21 mouse cellular contexts compared by ENCODE assay signal in the genomic region with DNA sequence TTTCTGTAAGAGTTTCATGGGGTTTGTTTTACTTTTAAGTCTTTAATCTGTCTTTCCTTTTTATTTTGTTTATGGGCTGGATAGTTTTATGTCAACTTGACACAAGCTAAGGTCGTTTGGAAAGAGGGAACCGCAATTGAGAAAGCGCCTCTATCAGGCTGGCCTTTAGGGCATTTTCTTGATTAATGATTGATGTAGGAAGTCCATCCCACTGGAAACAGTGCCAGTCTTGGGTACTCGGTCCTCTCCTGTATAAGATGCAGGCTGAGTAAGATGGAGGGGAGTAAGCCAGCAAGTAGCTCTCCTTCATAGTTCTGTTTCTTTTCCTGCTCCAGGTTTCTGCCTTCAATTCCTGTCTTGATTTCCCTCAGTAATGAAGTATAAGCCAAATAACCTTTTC.
DNase-seq lines count a peak whose midpoint lies in the region; ATAC-seq and TF ChIP-seq lines count a peak whose summit lies in the region.
"Had no signal": no experiment of that assay in that cellular context is flagged by ENCODE, and none has a peak within 500 bp of the region (broad histone marks: within the 10 kb centered on the region; RNA-seq: fewer than 3 reads in every experiment).

No protein-coding gene starts in this region.

- H3K27me3 ChIP-seq in Patski = no peaks in the 10 kb centered on the region
- H3K27me3 ChIP-seq: embryonic facial prominence, embryonic 15.5 days; hindbrain, embryonic 13.5 days had no signal

- peak; percentile 56 for DNase-seq in adrenal gland, adult 2 months
- no peak for DNase-seq in adrenal gland, adult 8-10 months
- DNase-seq in heart, adult 11 months = peak; percentile 24
- DNase-seq in heart, postnatal 4 days = no peak
- DNase-seq in kidney, adult 8-10 months = peak; percentile 30 to 41
- DNase-seq in kidney, postnatal 4 days = no peak
- no peak for DNase-seq in Patski (ENCODE audit: low read depth, low spot score)
- no peak for DNase-seq in spleen, adult 12 weeks (ENCODE audit: low spot score)
- DNase-seq: B cell, adult 2 months; cerebellum, adult 11 months; cerebellum, adult 8-10 months; cerebellum, postnatal 14 days; embryo, embryonic 11 days; gastrocnemius, postnatal 36 days; heart, adult 18-20 months; heart, postnatal 10 days had no signal

- peak; percentile 54 for ATAC-seq in Patski
- ATAC-seq: CD4-positive, CD25-positive, alpha-beta regulatory T cell, adult 4 months; forebrain, embryonic 14.5 days; hindbrain, postnatal 0 days had no signal

- TF ChIP-seq CTCF in Patski (IDR thresholded peaks at IDR 0.05) = no peak

- POLR2A ChIA-PET in Patski (lab: Charles Lee) = interaction anchor here (0.6 kb wide), 2 partner anchors 164 to 165 kb away, joined by 3 to 7 read pairs; no protein-coding TSS in a partner anchor

- CTCF ChIA-PET in Patski (lab: Charles Lee) = no interaction called here

- in situ Hi-C loops in Patski (cut with MboI; ENCODE audit: low pct_unique_long_range_greater_than_20kb) = no loop called here

Comparison
In these comparisons a context has a peak if more than half of its experiments do, and no peak if none do; other contexts are left out.
1. DNase-seq: peak in adrenal gland, adult 2 months (single experiment), heart, adult 11 months (single experiment) and kidney, adult 8-10 months (2 of 2); none in adrenal gland, adult 8-10 months (single experiment), heart, postnatal 4 days (single experiment), kidney, postnatal 4 days (0 of 2), Patski (single experiment) and spleen, adult 12 weeks (single experiment).